Mouse (Mus musculus): ENCODE measurements around the gene C2cd6.
A peak's percentile ranks its signal among the peaks of the same experiment; 100 is the strongest.

The C2cd6 gene

GRCm38 (mm10) chr1:59094705-59095104, at the start of gene C2cd6:
C2cd6 (minus strand) TSS chr1:59094900.
- no peak for DNase-seq (ENCODE audit: low spot score)

- peak; percentile 48 for DNase-seq (ENCODE audit: low spot score)
These were observed 48.1 kb upstream of the C2cd6 start for GRCm38 (mm10) chr1:59142809-59143208.

GRCm38 (mm10) chr1:59134419-59134818, 39.7 kb upstream of the C2cd6 start:
- DNase-seq (ENCODE audit: low spot score): no peak

- DNase-seq (ENCODE audit: low spot score): no peak
These were observed 34.2 kb upstream of the C2cd6 start for GRCm38 (mm10) chr1:59128879-59129278.

GRCm38 (mm10) chr1:59125558-59125957, 30.9 kb upstream of the C2cd6 start:
- DNase-seq (ENCODE audit: low spot score): no peak

- peak; percentile 91 for DNase-seq (ENCODE audit: low spot score)
These were observed 25.2 kb upstream of the C2cd6 start, which contains the start of gene Tmem237 for GRCm38 (mm10) chr1:59119720-59120457. Tmem237 (minus strand) TSS chr1:59120408.

GRCm38 (mm10) chr1:59110524-59110923, 15.8 kb upstream of the C2cd6 start:
- no peak for DNase-seq (ENCODE audit: low spot score)

- no peak for DNase-seq (ENCODE audit: low spot score)
These were observed 7.4 kb upstream of the C2cd6 start for GRCm38 (mm10) chr1:59102071-59102470.

- no peak for DNase-seq (ENCODE audit: low spot score)
These were observed 6.3 kb upstream of the C2cd6 start for GRCm38 (mm10) chr1:59101020-59101419.

- DNase-seq (ENCODE audit: low spot score): no peak
These were observed 23.8 kb downstream of the C2cd6 start for GRCm38 (mm10) chr1:59070867-59071266.

GRCm38 (mm10) chr1:59067976-59068375, 26.7 kb downstream of the C2cd6 start:
- DNase-seq (ENCODE audit: low spot score): peak; percentile 8

GRCm38 (mm10) chr1:59063697-59064096, 31.0 kb downstream of the C2cd6 start:
- DNase-seq (ENCODE audit: low spot score): no peak

- no peak for DNase-seq (ENCODE audit: low spot score)
These were observed 37.7 kb downstream of the C2cd6 start for GRCm38 (mm10) chr1:59056955-59057354.

GRCm38 (mm10) chr1:59051306-59051705, 43.4 kb downstream of the C2cd6 start:
- DNase-seq (ENCODE audit: low spot score): no peak

- DNase-seq (ENCODE audit: low spot score): no peak
These were observed 57.0 kb downstream of the C2cd6 start for GRCm38 (mm10) chr1:59037723-59038122.

- no peak for DNase-seq (ENCODE audit: low spot score)
These were observed 73.1 kb downstream of the C2cd6 start for GRCm38 (mm10) chr1:59021556-59021955.

GRCm38 (mm10) chr1:59009250-59009649, 85.5 kb downstream of the C2cd6 start:
- DNase-seq (ENCODE audit: low spot score): no peak
